Mouse (Mus musculus) forelimb bud, embryonic 11.5 days (tissue): ENCODE results near the gene Fbl.
A peak's percentile ranks its signal among the peaks of the same experiment; 100 is the strongest.
"Not testable (repeated sequence)": the region's sequence is repeated elsewhere in the genome, so short reads cannot be mapped to it uniquely, and the experiment has no call there.

ENCODE experiments used
- DNase-seq: peaks from one replicate; pipeline ENCODE4 v3.0.0-alpha.2; 2012; ENCODE audit warnings: low read depth, low spot score

The Fbl gene

DNA sequence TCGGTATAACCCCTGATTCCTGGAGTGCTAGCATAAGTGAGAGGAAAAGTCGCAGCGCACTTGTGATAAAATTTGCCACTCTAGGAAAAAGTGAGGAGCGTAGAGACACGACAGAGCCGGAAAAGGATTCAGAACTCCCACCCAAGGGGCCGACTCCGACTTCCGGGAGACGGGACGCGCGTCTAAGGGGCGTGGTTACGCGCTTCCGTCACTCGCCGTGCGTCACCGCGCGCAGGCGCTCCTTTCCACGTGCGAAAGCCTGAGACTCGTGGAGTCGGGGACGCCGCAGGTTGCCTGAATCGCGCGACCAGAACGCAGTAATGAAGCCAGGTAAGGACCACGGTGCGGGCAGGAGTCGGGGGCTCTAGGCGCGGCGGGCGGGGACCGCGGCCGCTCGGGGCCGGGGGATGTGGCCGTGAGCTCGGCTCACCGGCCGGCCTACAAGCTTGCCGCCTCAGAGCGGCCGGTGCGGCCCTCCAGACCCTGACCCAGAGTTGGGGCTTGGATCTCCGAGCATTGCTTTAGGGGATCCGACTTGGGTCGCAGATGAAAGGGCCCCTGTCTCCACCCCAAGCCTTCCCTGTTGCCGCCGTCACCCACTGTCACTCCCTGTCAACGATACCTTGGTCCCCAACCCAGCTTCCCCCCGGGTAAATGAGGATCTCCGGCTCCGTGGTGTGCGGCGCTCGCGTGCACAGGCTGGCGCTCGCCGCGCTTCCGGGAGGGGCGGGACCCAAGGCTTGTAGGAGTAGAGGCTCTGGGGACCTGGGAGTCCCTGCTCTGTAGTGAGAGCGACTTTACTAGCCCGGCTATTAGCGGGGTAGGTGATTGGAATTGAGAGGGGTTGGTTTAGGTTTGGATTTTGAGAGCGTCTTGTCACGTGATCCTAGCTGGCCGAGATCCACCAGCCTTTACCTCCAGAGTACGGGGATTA is at the start of gene Fbl:
Gene Fbl (plus strand): TSS at position 222 of the 934 bp plus-strand sequence.
- DNase-seq = peak; percentile 93

GRCm38 (mm10) chr7:28129166-28129565 is 40.3 kb upstream of the Fbl start, which contains the start of gene 9530053A07Rik:
TSS of gene 9530053A07Rik (plus strand) at chr7:28129466.
- DNase-seq = no peak

DNA sequence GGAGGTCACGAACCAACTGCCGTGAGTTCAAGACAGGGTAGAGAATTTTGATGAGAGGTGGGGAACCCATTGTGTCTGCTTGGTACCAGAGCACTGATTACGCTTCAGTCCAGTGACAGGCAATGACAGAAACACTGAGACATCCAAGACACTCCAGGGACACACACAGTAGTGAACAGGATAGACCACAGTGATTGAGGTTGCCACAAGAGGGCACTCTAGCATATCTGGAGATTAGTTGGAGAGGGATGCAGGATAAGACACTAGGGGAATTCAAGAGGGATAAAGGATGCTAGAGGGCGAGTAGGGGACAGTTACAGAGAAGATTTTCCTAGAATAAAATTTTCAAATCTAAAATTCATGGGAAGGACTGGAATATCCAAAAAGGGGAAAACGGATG is 31.9 kb upstream of the Fbl start:
- DNase-seq = peak; percentile 37

DNA sequence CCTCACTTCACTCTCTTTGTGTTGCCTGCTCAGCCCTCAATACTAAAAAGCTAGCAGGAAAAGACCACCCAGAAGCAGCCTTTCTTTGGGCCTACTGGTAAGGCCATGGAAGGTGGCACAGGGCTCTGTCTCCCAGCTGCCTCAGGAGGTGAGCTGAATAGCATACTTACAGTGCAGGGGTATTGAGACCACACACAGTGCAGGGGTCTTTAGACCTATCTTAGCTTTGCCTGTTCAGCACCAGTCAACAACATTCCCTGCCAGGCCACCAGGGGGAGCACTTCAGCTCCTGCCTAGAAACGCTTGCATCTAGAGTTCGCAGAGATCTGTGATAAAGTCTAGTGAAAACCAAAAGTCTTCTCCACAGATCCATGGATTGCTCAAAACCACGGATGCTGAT is 21.2 kb upstream of the Fbl start:
- peak; percentile 75 for DNase-seq

GRCm38 (mm10) chr7:28149841-28150240 is 19.7 kb upstream of the Fbl start:
- DNase-seq = no peak

DNA sequence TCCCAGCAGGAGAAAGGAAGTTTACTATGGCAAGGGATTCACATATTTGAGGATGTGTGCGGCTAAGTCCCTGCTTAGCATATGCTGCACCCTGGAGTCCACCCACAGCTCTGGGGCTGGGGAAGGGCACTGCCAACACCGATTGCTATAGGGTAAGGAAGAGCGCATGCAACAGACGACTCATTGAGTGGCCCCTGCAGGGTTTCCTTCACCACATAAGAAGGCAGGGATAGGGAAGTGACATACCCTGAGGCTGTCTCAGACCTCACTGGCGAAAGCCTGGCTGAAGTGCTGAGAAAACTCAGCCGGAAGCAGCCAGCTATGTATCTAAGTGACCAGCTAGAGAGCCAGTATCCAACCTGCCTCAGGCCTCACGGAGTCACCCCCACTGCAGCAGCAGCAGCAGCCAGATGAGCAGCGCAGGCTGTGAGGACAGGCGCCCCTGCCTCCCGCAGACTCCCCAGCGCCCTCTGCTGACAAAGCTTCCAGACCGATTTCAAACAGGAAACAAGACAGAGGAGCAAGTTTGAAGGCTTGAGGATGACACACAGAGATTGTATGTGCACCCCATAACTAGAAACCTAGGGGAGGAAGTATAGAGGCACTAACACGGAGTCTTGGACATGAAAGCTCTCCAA is 17.8 kb upstream of the Fbl start:
- no peak for DNase-seq

GRCm38 (mm10) chr7:28153595-28153994 is 15.9 kb upstream of the Fbl start:
- not testable (repeated sequence) for DNase-seq

GRCm38 (mm10) chr7:28159292-28159691 is 10.2 kb upstream of the Fbl start:
- DNase-seq = no peak

GRCm38 (mm10) chr7:28159893-28160292 is 9.6 kb upstream of the Fbl start:
- DNase-seq = no peak

- no peak for DNase-seq
Measured at GRCm38 (mm10) chr7:28161163-28161749, 8.3 kb upstream of the Fbl start.

- no peak for DNase-seq
Measured at GRCm38 (mm10) chr7:28165406-28165805, 4.1 kb upstream of the Fbl start.

DNA sequence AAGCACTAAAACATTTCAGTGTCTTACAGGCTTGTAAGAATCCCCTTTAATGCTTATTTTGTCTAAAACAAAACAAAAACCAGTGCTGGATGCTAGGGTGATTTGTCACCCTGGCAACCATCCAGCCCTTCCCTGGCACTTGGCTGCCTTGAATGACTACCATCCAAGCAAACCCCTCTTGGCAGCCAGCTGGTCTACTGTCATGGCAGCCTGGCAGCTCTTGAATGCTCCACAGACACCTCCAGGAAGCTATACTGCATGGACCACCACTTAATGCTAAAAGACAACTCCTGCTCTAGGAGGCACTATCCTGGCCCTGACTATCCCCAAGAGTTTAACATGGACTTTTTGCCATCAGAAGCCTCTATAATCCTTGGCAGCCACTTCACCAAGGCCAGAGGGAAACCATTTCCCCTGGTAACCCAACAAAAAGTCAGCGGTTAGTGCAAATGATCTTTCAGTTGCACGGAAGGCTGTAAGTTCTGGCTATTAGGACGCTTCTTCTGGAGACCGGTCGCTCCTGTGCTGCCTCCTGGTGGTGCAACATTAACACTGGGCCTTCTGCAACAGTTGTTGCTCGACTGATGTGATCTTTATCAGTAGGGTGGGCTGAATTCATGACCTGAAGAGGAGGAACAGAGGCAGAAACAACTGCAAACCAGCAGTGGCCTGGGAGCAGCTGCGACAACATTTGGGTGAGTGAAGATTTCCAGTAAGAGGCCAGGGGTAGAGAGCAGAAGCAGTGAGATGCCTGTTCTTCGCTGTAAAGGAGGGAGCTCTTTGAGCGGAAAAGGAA is 992 bp upstream of the Fbl start:
- peak; percentile 70 for DNase-seq

GRCm38 (mm10) chr7:28175358-28175757 is 5.8 kb downstream of the Fbl start:
- DNase-seq = no peak

- DNase-seq = peak; percentile 98
Measured at GRCm38 (mm10) chr7:28179228-28179627, 9.7 kb downstream of the Fbl start, which contains the start of gene Dyrk1b. TSS of gene Dyrk1b (plus strand) at chr7:28179469.

- peak; percentile 94 for DNase-seq
Measured at GRCm38 (mm10) chr7:28179741-28180377, 10.3 kb downstream of the Fbl start.

DNA sequence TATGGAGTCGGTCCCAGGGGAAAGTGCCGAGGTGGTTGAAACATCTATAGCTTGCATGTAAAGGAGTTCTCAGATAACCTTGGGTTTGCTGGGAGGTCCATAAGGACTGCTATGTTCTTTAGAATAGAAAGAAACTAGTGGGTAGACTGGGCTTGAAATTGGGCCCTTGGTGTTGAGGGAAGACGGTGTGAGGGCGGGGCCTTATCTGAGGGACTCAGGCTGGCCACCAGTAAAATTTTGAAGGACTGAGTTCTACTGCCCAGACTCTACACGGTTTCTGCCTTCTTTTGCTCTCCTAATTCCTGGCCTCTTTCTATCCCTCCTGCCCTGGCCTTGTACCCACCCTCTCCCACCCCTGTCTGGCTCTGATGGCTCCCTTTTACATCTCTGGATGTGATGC is 11.4 kb downstream of the Fbl start:
- DNase-seq = no peak

GRCm38 (mm10) chr7:28181376-28181775 is 11.9 kb downstream of the Fbl start:
- DNase-seq = no peak

- no peak for DNase-seq
Measured at GRCm38 (mm10) chr7:28182320-28182719, 12.8 kb downstream of the Fbl start.

DNA sequence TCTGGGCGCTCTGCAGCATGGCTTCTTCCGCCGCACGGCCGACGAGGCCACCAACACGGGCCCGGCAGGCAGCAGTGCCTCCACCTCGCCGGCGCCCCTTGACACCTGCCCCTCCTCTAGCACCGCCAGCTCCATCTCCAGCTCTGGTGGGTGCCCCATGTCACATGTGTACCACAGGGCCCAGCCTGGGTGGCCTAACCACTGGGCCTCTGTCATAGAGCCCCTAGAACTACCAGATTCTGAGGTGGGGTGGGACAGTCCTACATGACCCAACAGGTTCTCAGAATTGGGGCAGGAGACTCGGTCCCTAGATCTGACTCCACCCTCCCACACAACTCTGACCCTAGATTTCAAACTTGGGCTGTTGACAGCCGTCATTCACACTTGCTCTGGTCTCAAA is 16.4 kb downstream of the Fbl start:
- DNase-seq = no peak

GRCm38 (mm10) chr7:28186631-28187030 is 17.1 kb downstream of the Fbl start:
- DNase-seq = no peak

DNA sequence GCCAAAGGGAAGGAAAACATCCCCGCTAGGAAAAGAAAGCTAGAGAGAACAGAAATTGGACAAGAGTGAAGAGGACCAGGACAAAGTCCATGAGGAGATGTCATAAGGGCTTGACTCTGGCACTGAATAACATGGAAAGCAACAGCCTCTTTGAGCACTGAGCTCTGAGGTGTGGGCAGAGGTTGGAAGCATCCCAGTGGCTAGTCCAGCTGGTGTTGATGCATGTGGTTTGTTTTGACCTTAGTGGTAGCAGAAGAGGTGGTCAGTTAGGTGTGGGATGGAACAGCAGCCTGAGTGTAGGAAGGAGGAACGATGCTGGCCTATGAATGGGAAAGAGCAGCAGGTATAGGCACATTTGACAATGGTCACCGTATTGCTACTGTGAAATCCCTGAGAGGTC is 22.0 kb downstream of the Fbl start:
- DNase-seq = no peak
